Mouse (Mus musculus): ENCODE measurements around the gene March4.

GRCm38 (mm10) chr1:72530516-72531196, 6.1 kb downstream of the March4 start:
- TF ChIP-seq CTCF (IDR thresholded peaks at IDR 0.05; ENCODE audit: insufficient read depth, low read length) (no peak), POLR2A (IDR thresholded peaks at IDR 0.05; ENCODE audit: borderline replicate concordance, extremely low read depth, low read depth, low read length) (no peak)
